Mouse (Mus musculus) myocyte (in vitro differentiated cells): ENCODE measurements around the gene Ccdc124.
A peak's percentile ranks its signal among the peaks of the same experiment; 100 is the strongest.

Experiments
- MAX ChIP-seq: IDR thresholded peaks from one replicate; pipeline ENCODE4 v1.6.1; 2011; ENCODE audit warnings: low read depth, mild to moderate bottlenecking, control low read depth
- POLR2A ChIP-seq: IDR thresholded peaks from one replicate; pipeline ENCODE4 v1.6.1; 2011; ENCODE audit warnings: low read depth, mild to moderate bottlenecking, control low read depth, moderate library complexity; ENCODE audit not compliant: insufficient read length
- POLR2AphosphoS2 ChIP-seq: IDR thresholded peaks from one replicate; pipeline ENCODE4 v1.6.1; 2011; ENCODE audit warnings: low read depth, control low read depth; ENCODE audit not compliant: insufficient read length
- REST ChIP-seq: IDR thresholded peaks from one replicate; pipeline ENCODE4 v1.6.1; 2011; ENCODE audit warnings: mild to moderate bottlenecking, control low read depth, moderate library complexity; ENCODE audit not compliant: insufficient read depth, insufficient read length
- SRF ChIP-seq: IDR thresholded peaks from one replicate; pipeline ENCODE4 v1.6.1; 2011; ENCODE audit warnings: low read depth; ENCODE audit not compliant: control insufficient read depth, insufficient read length
- TCF12 ChIP-seq: IDR thresholded peaks from one replicate; pipeline ENCODE4 v1.6.1; 2011; ENCODE audit warnings: mild to moderate bottlenecking, control low read depth; ENCODE audit not compliant: poor library complexity, insufficient read depth, severe bottlenecking
- USF1 ChIP-seq: IDR thresholded peaks from one replicate; pipeline ENCODE4 v1.6.1; 2011; ENCODE audit warnings: low read depth, mild to moderate bottlenecking, control low read depth, moderate library complexity

DNA sequence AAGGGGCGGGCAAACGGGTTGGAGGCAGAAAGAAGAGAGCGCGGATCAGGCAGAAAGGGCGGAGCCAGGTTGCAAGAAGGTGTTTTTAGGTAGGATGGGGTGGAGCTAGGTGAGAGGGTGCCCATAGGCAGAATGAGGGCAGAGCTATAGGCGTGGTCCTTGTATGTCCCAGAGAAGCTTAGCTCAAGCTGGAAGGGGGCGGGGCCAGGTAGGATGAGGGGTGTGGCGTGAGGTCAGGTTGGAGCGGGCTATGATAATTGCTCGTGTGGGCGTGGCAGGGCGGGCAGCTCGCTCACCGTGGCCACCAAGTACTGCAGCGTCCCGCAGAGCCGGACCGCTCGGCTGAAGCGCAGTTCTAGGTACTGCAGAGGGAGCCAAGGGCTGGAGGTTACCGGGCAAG lies 17.6 kb upstream of the Ccdc124 start:
- TF ChIP-seq POLR2A: peak; percentile 27
- no peak for TF ChIP-seq POLR2AphosphoS2
- TF ChIP-seq USF1: no peak
- no peak for TF ChIP-seq TCF12
- no peak for TF ChIP-seq MAX
- no peak for TF ChIP-seq SRF
- TF ChIP-seq REST: no peak
